Mouse (Mus musculus) heart, embryonic 15.5 days (tissue): ENCODE results near the gene Elmo3. TPM values are rescaled to one million over a fixed set of nuclear protein-coding genes. Genes with fewer than 3 reads are reported as not detected.

Experiments used
- microRNA counts: library from miRNA; unstranded; fragments of <30 nt; microRNA quantifications from one replicate; lab custom pipeline; 2016
- microRNA-seq: library from miRNA; unstranded; fragments of <30 nt; microRNA quantifications from one replicate; pipeline ENCODE4, GENCODE M21; 2016
- polyA plus RNA-seq: library from polyadenylated mRNA; unstranded; fragments of >200 nt; fragmentation: Nextera tagmentation; extraction: Ambion mirVana; gene quantifications from 2 replicates; pipeline ENCODE4 v1.2.1, GENCODE M21; 2015

Elmo3 gene
- polyA plus RNA-seq, 1 experiment from 2014 or later = 2.3 TPM

MicroRNAs within 50 kb of the gene (microRNA counts, 519-probe panel; counts per million panel counts)
- microRNA mmu-miR-328 (lab: Ali Mortazavi, UCI) = 2,436 counts per million, percentile 48 among the panel's probes with 10 or more counts

Small RNAs within 50 kb of the gene (microRNA-seq; reads per million reads assigned to microRNA genes)
- gene Gm27320 (not detected), gene Mir328 (309 reads per million, percentile 66 among the genes with 10 or more reads in this experiment)

Other genes starting within 250 kb of the Elmo3 start
- 0.22 and 0.23 TPM in 2 replicates for gene Ces3b, start 221.8 kb upstream of the Elmo3 start, polyA plus RNA-seq
- not detected in 2 replicates for gene Ces4a, start 173.8 kb upstream of the Elmo3 start, polyA plus RNA-seq
- 39.2 and 40.1 TPM in 2 replicates for gene Cbfb, start 134.9 kb upstream of the Elmo3 start, polyA plus RNA-seq
- gene D230025D16Rik, start 80.5 kb upstream of the Elmo3 start, polyA plus RNA-seq = 17.7 and 19.6 TPM in 2 replicates
- 13.6 and 17.6 TPM in 2 replicates for gene B3gnt9, start 50.4 kb upstream of the Elmo3 start, polyA plus RNA-seq
- gene Tradd, start 41.0 kb upstream of the Elmo3 start, polyA plus RNA-seq = 17.9 and 24.0 TPM in 2 replicates
- gene Fbxl8, start 41.0 kb upstream of the Elmo3 start, polyA plus RNA-seq = 3.1 and 4.5 TPM in 2 replicates
- gene Hsf4, start 35.8 kb upstream of the Elmo3 start, polyA plus RNA-seq = 0.13 and 0.30 TPM in 2 replicates
- 3.8 and 4.7 TPM in 2 replicates for gene Nol3, start 29.5 kb upstream of the Elmo3 start, polyA plus RNA-seq
- 4.9 and 6.7 TPM in 2 replicates for gene 4931428F04Rik, start 15.7 kb upstream of the Elmo3 start, polyA plus RNA-seq
- gene Exoc3l, start 9.5 kb upstream of the Elmo3 start, polyA plus RNA-seq = 12.3 and 14.2 TPM in 2 replicates
- 38.3 and 61.5 TPM in 2 replicates for gene E2f4, start 7.9 kb upstream of the Elmo3 start, polyA plus RNA-seq
- gene Lrrc29, start 20.7 kb downstream of the Elmo3 start, polyA plus RNA-seq = 0.62 and 1.0 TPM in 2 replicates
- gene Tmem208, start 20.8 kb downstream of the Elmo3 start, polyA plus RNA-seq = 73.0 and 89.2 TPM in 2 replicates
- 1.4 and 2.3 TPM in 2 replicates for gene Fhod1, start 42.4 kb downstream of the Elmo3 start, polyA plus RNA-seq
- gene Slc9a5, start 43.2 kb downstream of the Elmo3 start, polyA plus RNA-seq = 0.94 and 2.0 TPM in 2 replicates
- gene Plekhg4, start 67.7 kb downstream of the Elmo3 start, polyA plus RNA-seq = 0.14 and 0.19 TPM in 2 replicates
- 0.09 and 0.11 TPM in 2 replicates for gene Kctd19, start 107.9 kb downstream of the Elmo3 start, polyA plus RNA-seq
- gene Lrrc36, start 108.0 kb downstream of the Elmo3 start, polyA plus RNA-seq = 0.08 and 0.19 TPM in 2 replicates
- 27.5 and 39.8 TPM in 2 replicates for gene Tppp3, start 165.9 kb downstream of the Elmo3 start, polyA plus RNA-seq
- gene Zdhhc1, start 191.3 kb downstream of the Elmo3 start, polyA plus RNA-seq = 23.2 and 30.7 TPM in 2 replicates
- 0.15 and 0.58 TPM in 2 replicates for gene Hsd11b2, start 213.2 kb downstream of the Elmo3 start, polyA plus RNA-seq